Mouse (Mus musculus) limb, embryonic 11.5 days (tissue): Measurements from ENCODE around the gene Eno3. TPM values are rescaled to one million over a fixed set of nuclear protein-coding genes. Genes with fewer than 3 reads are reported as not detected.

Source experiments
- ATAC-seq: fragments of 200-750 bp; cut with Nextera tagmentation; 2 replicates; pipeline ENCODE4 v1.8.0; 2017; ENCODE audit warnings: low read depth; ENCODE audit not compliant: insufficient number of reproducible peaks, low FRiP score, low TSS enrichment
- DNase-seq: peaks from one replicate; pipeline ENCODE4 v3.0.0-alpha.2; 2015; ENCODE audit warnings: low spot score
- H3K27ac ChIP-seq: fragments of 300-500 bp; sonication (generic); replicated peaks from 2 replicates; pipeline ENCODE4 v1.5.1; 2014; ENCODE audit warnings: low read depth, mild to moderate bottlenecking, low read length
- H3K27me3 ChIP-seq: fragments of 300-500 bp; sonication (generic); 2 replicates; pipeline ENCODE4 v1.6.1; 2014; ENCODE audit warnings: mild to moderate bottlenecking, low read length, mixed read lengths; ENCODE audit not compliant: control insufficient read depth, insufficient read depth
- H3K36me3 ChIP-seq: fragments of 300-500 bp; sonication (generic); 2 replicates; pipeline ENCODE4 v1.6.1; 2014; ENCODE audit warnings: mild to moderate bottlenecking, low read length, moderate library complexity, mixed read lengths; ENCODE audit not compliant: control insufficient read depth, insufficient read depth
- H3K4me1 ChIP-seq: fragments of 300-500 bp; sonication (generic); 2 replicates; pipeline ENCODE4 v1.6.1; 2014; ENCODE audit warnings: low read length, mixed read lengths; ENCODE audit not compliant: control insufficient read depth, insufficient read depth
- H3K4me2 ChIP-seq: fragments of 300-500 bp; sonication (generic); 2 replicates; pipeline ENCODE4 v1.6.1; 2014; ENCODE audit warnings: low read depth, mild to moderate bottlenecking, moderate library complexity; ENCODE audit not compliant: severe bottlenecking
- H3K4me3 ChIP-seq: fragments of 300-500 bp; sonication (generic); 2 replicates; pipeline ENCODE4 v1.5.1; 2014; ENCODE audit warnings: low read depth, low read length
- H3K9ac ChIP-seq: fragments of 300-500 bp; sonication (generic); 2 replicates; pipeline ENCODE4 v1.6.1; 2014; ENCODE audit warnings: mild to moderate bottlenecking, low read length
- H3K9me3 ChIP-seq: fragments of 300-500 bp; sonication (generic); 2 replicates; pipeline ENCODE4 v1.6.1; 2016; ENCODE audit warnings: low read length; ENCODE audit not compliant: control insufficient read depth
- WGBS: fragments of 180-500 bp; shearing (Covaris S2); extraction: QIAGEN DNeasy Blood & Tissue Kit; methylation state at CpG from one replicate; pipeline ENCODE4 v1.1.7; 2014; 5-methylcytosine and 5-hydroxymethylcytosine counted together
- microRNA-seq: library from miRNA; unstranded; fragments of <30 nt; microRNA quantifications from one replicate; pipeline ENCODE4, GENCODE M21; 2016
- polyA plus RNA-seq: library from polyadenylated mRNA; unstranded; fragments of >200 nt; fragmentation: Nextera tagmentation; extraction: Ambion mirVana; gene quantifications from 2 replicates; pipeline ENCODE4 v1.2.1, GENCODE M21; 2014

The Eno3 gene
- polyA plus RNA-seq, 1 experiment from 2014 or later, result 53.3 TPM

DNA sequence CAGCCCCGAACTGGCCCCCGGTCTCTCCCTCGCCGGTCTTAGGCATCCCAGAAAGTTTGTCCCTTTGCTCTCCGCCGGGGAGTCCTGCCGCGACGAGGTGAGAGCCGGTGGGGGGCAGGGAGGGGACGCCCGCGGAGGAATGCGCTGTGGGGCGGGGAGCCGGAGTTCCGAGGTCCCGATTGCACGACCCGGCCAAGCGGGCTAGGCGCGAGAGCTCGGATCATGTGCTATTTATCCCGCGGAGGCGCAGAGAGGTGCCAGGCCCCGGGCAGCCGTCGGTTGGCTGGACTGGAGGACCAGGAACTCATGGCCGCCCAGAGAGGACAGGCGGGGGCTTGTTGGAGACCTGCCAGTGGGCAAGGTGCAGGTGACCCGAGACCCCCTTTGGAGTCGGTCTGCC is 43.6 kb downstream of the Eno3 start:
- ATAC-seq (peak; percentile 26), DNase-seq (peak; percentile 73)
- H3K27me3 ChIP-seq, result no peaks in the 10 kb centered on the region
- under 1% methylated on average over 33 of the region's 34 CpGs for WGBS
- H3K4me3 ChIP-seq, result peak overlapping the region; percentile 86
- no peaks in the 10 kb centered on the region for H3K9me3 ChIP-seq
- peaks cover 5% of the 10 kb centered on the region for H3K4me1 ChIP-seq
- peak overlapping the region; percentile 79 for H3K4me2 ChIP-seq
- peak overlapping the region; percentile 87 for H3K9ac ChIP-seq
- peaks cover 4% of the 10 kb centered on the region; the same call in 1 of the 2 replicates for H3K36me3 ChIP-seq
- H3K27ac ChIP-seq, result peak overlapping the region; percentile 85

DNA sequence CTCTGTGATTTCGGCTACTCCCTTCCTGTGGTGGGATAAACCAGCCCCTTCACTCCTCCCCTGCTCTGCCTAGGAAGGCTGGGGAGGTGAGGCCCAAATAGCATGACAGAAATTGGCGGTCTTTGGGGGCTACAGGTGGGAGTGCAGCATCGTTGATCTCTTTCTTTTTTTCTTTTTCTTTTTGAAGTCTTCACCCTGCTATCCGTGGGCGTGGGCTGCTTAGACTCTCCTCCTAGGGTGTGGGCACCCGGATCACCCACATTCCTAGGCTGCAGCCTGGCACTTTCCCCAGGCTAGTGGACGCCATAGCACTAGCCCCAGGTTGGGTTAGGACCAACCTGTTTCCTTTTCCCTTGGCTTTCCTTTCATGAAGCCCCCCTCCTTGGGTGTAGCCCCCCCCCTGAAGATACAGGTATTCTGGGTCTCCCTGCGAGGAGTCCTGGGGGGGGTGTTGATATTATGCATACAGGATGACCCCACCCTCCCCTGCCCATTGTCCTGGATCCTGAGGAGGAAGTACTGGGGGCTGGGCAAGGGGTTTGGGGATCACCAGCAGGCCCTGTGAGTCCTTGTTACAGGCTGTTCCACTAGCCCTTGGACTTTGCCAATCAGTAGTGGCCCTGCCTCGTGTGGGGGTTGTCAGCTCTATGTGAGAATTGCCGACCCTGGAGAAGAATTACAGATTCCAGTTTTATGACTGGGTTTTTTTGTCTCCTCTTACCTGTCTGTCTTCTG is 44.4 kb downstream of the Eno3 start:
- ATAC-seq, result peak; percentile 21
- peaks cover 5% of the 10 kb centered on the region for H3K4me1 ChIP-seq
- no peak overlapping the region for H3K27ac ChIP-seq
- WGBS, result 14% methylated on average over 10 of the region's 10 CpGs
- no peaks in the 10 kb centered on the region for H3K27me3 ChIP-seq
- peak overlapping the region; percentile 87 for H3K9ac ChIP-seq
- peak overlapping the region; percentile 86 for H3K4me3 ChIP-seq
- H3K9me3 ChIP-seq, result no peaks in the 10 kb centered on the region
- peaks cover 9% of the 10 kb centered on the region; the same call in 1 of the 2 replicates for H3K36me3 ChIP-seq
- peak overlapping the region; percentile 79 for H3K4me2 ChIP-seq
- DNase-seq, result no peak

DNA sequence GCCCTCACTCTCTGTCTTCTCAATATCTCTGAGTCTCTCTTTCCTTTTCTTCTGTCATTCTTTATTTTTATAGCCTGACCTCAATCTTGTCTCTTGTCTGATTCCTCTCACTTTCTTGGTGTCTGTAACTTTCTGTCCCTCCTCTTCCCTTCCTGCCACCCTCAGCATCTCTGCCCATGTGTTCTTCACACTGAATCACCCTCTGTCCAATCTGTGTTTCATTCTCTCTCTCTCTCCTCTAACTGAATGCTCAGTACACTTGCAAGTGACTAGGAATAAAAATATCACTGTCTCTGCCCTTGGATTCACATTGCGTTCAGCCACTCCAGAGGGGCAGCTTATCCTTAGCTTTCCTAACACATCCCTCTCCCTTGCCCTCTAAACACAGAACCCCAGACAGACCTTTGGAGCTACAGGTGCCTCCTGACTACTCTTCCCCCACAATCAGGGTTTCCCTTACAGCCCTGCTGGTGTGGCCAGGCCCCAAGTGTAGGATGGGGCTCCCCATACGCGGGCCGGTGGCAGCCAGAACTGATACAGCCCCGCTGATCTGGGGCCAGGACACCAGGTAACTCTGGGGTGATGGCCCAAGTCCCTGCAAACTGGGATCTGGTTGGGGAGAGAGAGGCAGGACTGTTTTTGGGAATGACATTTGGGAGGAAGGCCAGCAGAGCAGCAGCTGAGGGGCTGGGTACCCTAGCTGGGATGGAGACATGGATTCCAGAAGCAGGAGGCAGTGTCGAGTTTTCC is 45.2 kb downstream of the Eno3 start:
- WGBS, result 83% methylated on average over 6 of the region's 6 CpGs
- Histone ChIP-seq H3K27ac (no peak overlapping the region), H3K9me3 (no peaks in the 10 kb centered on the region), H3K9ac (peak overlapping the region; percentile 27; the same call in 1 of the 2 replicates), H3K4me3 (no peak overlapping the region; the same call in 1 of the 2 replicates), H3K4me1 (peaks cover 5% of the 10 kb centered on the region), H3K27me3 (no peaks in the 10 kb centered on the region), H3K4me2 (peak overlapping the region; percentile 79), H3K36me3 (peaks cover 9% of the 10 kb centered on the region; the same call in 1 of the 2 replicates)
- DNase-seq, result no peak
- no peak for ATAC-seq

DNA sequence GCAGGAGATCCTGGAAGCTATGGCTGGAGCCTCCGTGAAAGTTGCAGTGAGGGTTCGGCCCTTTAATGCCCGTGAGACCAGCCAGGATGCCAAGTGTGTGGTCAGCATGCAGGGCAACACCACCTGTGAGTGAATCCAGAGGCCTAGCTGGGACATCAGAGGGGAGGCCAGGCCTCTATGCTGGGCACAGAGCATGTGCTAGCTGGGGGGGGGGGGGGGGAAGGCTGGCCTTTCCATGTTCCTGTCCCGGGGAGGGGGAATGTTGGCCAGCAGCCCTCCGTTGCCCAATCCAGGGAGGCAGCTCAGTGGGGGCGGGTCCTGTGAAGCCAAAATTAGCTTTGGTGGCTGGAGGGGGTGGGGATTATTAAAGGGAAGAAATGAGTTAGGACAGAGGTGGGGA is 45.8 kb downstream of the Eno3 start:
- Histone ChIP-seq H3K27ac (no peak overlapping the region), H3K9ac (peak overlapping the region; percentile 27; the same call in 1 of the 2 replicates), H3K27me3 (no peaks in the 10 kb centered on the region), H3K36me3 (peaks cover 9% of the 10 kb centered on the region; the same call in 1 of the 2 replicates), H3K4me1 (peaks cover 5% of the 10 kb centered on the region), H3K4me2 (no peak overlapping the region), H3K9me3 (no peaks in the 10 kb centered on the region), H3K4me3 (no peak overlapping the region)
- DNase-seq, result no peak
- no peak for ATAC-seq
- 74% methylated on average over 6 of the region's 6 CpGs for WGBS

DNA sequence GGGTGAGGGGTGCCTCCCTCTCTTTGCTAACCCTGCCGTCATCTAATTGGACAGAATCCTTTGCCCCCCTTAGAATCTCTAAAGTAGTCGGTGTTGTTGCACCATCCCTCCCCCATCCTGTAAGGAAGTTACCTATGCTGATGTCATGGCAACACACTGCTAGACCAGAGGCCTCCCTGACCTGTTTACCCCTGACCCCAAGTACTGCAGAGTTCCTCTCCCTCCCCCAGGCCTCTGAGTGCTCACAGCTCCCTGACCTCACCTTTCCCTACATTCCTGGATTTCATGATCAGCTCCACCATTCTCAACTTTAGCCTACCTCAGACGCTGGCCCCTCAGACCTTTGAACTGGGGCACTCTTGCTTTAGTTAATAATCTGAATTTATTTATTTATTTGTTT is 49.1 kb downstream of the Eno3 start:
- WGBS, result 83% methylated on average over 3 of the region's 3 CpGs
- Histone ChIP-seq H3K27ac (no peak overlapping the region), H3K9me3 (no peaks in the 10 kb centered on the region), H3K9ac (no peak overlapping the region), H3K4me1 (peaks cover 5% of the 10 kb centered on the region), H3K27me3 (no peaks in the 10 kb centered on the region), H3K36me3 (peaks cover 12% of the 10 kb centered on the region; the same call in 1 of the 2 replicates), H3K4me3 (no peak overlapping the region), H3K4me2 (no peak overlapping the region)
- DNase-seq (no peak), ATAC-seq (no peak)

DNA sequence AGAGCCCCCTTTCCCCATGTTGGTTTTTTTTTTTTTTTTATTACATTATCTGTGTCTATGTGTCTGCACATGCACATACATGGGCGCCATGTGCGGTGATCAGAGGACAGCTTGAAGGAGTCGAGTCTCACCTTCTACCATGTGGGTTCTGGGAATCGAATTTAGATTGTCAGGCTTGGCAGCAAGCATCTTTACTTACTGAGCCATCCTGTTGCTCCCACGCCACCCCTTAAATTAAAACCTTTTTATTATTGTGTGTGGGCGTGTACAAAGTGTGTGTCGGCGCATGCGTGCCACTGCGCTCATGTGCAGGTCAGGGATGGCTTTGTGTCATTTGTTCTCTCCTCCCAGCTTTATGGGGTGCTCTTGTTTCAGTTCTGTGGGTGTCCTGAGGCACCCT is 54.0 kb downstream of the Eno3 start:
- no peaks in the 10 kb centered on the region for H3K9me3 ChIP-seq
- no peak overlapping the region for H3K27ac ChIP-seq
- no peak overlapping the region for H3K4me2 ChIP-seq
- H3K27me3 ChIP-seq, result no peaks in the 10 kb centered on the region
- WGBS, result 94% methylated on average over 10 of the region's 10 CpGs
- H3K36me3 ChIP-seq, result peaks cover 5% of the 10 kb centered on the region; the same call in 1 of the 2 replicates
- ATAC-seq (no peak), DNase-seq (no peak)
- H3K9ac ChIP-seq, result no peak overlapping the region
- no peaks in the 10 kb centered on the region for H3K4me1 ChIP-seq
- no peak overlapping the region for H3K4me3 ChIP-seq

Small RNAs within 50 kb of the gene (microRNA-seq; reads per million reads assigned to microRNA genes)
- gene Mir6925, result not detected

Other genes starting within 250 kb of the Eno3 start
- 45.2 and 50.8 TPM in 2 replicates for gene Pelp1, start 247.2 kb upstream of the Eno3 start, polyA plus RNA-seq
- gene Arrb2, start 224.6 kb upstream of the Eno3 start, polyA plus RNA-seq, result 21.9 and 30.3 TPM in 2 replicates
- 46.5 and 50.1 TPM in 2 replicates for gene Med11, start 205.3 kb upstream of the Eno3 start, polyA plus RNA-seq
- gene Zmynd15, start 197.8 kb upstream of the Eno3 start, polyA plus RNA-seq, result 0.15 and 0.41 TPM in 2 replicates
- gene Cxcl16, start 197.2 kb upstream of the Eno3 start, polyA plus RNA-seq, result 1.0 and 1.4 TPM in 2 replicates
- gene Tm4sf5, start 152.0 kb upstream of the Eno3 start, polyA plus RNA-seq, result 0.49 and 0.64 TPM in 2 replicates
- gene Vmo1, start 142.6 kb upstream of the Eno3 start, polyA plus RNA-seq, result 0.55 TPM in 1 of 2 replicates, not detected in the other
- 0.39 and 0.50 TPM in 2 replicates for gene Gltpd2, start 138.0 kb upstream of the Eno3 start, polyA plus RNA-seq
- 964 and 999 TPM in 2 replicates for gene Psmb6, start 131.8 kb upstream of the Eno3 start, polyA plus RNA-seq
- not detected in 2 replicates for gene Gm40193, start 124.3 kb upstream of the Eno3 start, polyA plus RNA-seq
- gene Pld2, start 117.1 kb upstream of the Eno3 start, polyA plus RNA-seq, result 2.4 and 3.9 TPM in 2 replicates
- gene Mink1, start 94.3 kb upstream of the Eno3 start, polyA plus RNA-seq, result 21.2 and 22.7 TPM in 2 replicates
- gene 4930544D05Rik, start 41.4 kb upstream of the Eno3 start, polyA plus RNA-seq, result not detected in 2 replicates
- not detected in 2 replicates for gene Chrne, start 38.0 kb upstream of the Eno3 start, polyA plus RNA-seq
- gene Gp1ba, start 18.1 kb upstream of the Eno3 start, polyA plus RNA-seq, result 1.2 and 1.3 TPM in 2 replicates
- 89.5 and 99.1 TPM in 2 replicates for gene Rnf167, start 10.0 kb upstream of the Eno3 start, polyA plus RNA-seq
- gene Slc25a11, start 9.7 kb upstream of the Eno3 start, polyA plus RNA-seq, result 141 and 148 TPM in 2 replicates
- 2,040 and 2,092 TPM in 2 replicates for gene Pfn1, start 2.6 kb upstream of the Eno3 start, polyA plus RNA-seq
- 156 and 173 TPM in 2 replicates for gene Spag7, start 12.2 kb downstream of the Eno3 start, polyA plus RNA-seq
- gene Camta2, start 30.9 kb downstream of the Eno3 start, polyA plus RNA-seq, result 8.2 and 11.8 TPM in 2 replicates
- 0.71 and 0.96 TPM in 2 replicates for gene Inca1, start 43.0 kb downstream of the Eno3 start, polyA plus RNA-seq
- gene Kif1c, start 43.3 kb downstream of the Eno3 start, polyA plus RNA-seq, result 7.2 and 10.2 TPM in 2 replicates
- gene Zfp3, start 107.0 kb downstream of the Eno3 start, polyA plus RNA-seq, result 5.8 and 6.3 TPM in 2 replicates
- gene Scimp, start 155.4 kb downstream of the Eno3 start, polyA plus RNA-seq, result not detected in 2 replicates
- gene Rabep1, start 187.6 kb downstream of the Eno3 start, polyA plus RNA-seq, result 33.0 and 33.8 TPM in 2 replicates